Mouse (Mus musculus) stomach, embryonic 14.5 days (tissue): ENCODE measurements around the gene Got2. TPM values are rescaled to one million over a fixed set of nuclear protein-coding genes. Genes with fewer than 3 reads are reported as not detected.
A peak's percentile ranks its signal among the peaks of the same experiment; 100 is the strongest.

ENCODE experiments used
- ATAC-seq: fragments of 200-750 bp; cut with Nextera tagmentation; 2 replicates; pipeline ENCODE4 v1.8.0; 2017; ENCODE audit warnings: low read depth, moderate TSS enrichment; ENCODE audit not compliant: insufficient number of reproducible peaks, insufficient read depth, low FRiP score
- H3K27ac ChIP-seq: fragments of 300-500 bp; sonication (generic); 2 replicates; pipeline ENCODE4 v1.5.1; 2014; ENCODE audit warnings: mild to moderate bottlenecking, low read length, moderate library complexity, mixed read lengths
- H3K27me3 ChIP-seq: fragments of 300-500 bp; sonication (generic); 2 replicates; pipeline ENCODE4 v1.6.1; 2014; ENCODE audit warnings: low read length, control low read depth, mixed read lengths; ENCODE audit not compliant: control insufficient read depth, insufficient read depth
- H3K36me3 ChIP-seq: fragments of 300-500 bp; sonication (generic); 2 replicates; pipeline ENCODE4 v1.6.1; 2014; ENCODE audit warnings: mild to moderate bottlenecking, control low read depth, low read length, moderate library complexity, mixed read lengths; ENCODE audit not compliant: control insufficient read depth, insufficient read depth
- H3K4me1 ChIP-seq: fragments of 300-500 bp; sonication (generic); 2 replicates; pipeline ENCODE4 v1.6.1; 2014; ENCODE audit warnings: low read length, control low read depth, mixed read lengths; ENCODE audit not compliant: control insufficient read depth, insufficient read depth
- H3K4me2 ChIP-seq: fragments of 300-500 bp; sonication (generic); replicated peaks from 2 replicates; pipeline ENCODE4 v1.6.1; 2014; ENCODE audit warnings: low read depth, low read length, control low read depth
- H3K4me3 ChIP-seq: fragments of 300-500 bp; sonication (generic); 2 replicates; pipeline ENCODE4 v1.5.1; 2014; ENCODE audit warnings: low read depth, low read length, control low read depth
- H3K9ac ChIP-seq: fragments of 300-500 bp; sonication (generic); replicated peaks from 2 replicates; pipeline ENCODE4 v1.6.1; 2014; ENCODE audit warnings: low read depth, mild to moderate bottlenecking, control low read depth, low read length, moderate library complexity, mixed read lengths
- H3K9me3 ChIP-seq: fragments of 300-500 bp; sonication (generic); 2 replicates; pipeline ENCODE4 v1.6.1; 2016; ENCODE audit warnings: low read depth, low read length, control low read depth; ENCODE audit not compliant: control insufficient read depth
- WGBS: fragments of 180-500 bp; shearing (Covaris S2); extraction: QIAGEN DNeasy Blood & Tissue Kit; methylation state at CpG from one replicate; pipeline ENCODE4 v1.1.7; 2014; 5-methylcytosine and 5-hydroxymethylcytosine counted together
- polyA plus RNA-seq: library from polyadenylated mRNA; unstranded; fragments of >200 nt; fragmentation: Nextera tagmentation; extraction: Ambion mirVana; gene quantifications from 2 replicates; pipeline ENCODE4 v1.2.1, GENCODE M21; 2014

Got2 gene
- polyA plus RNA-seq, 1 experiment from 2014 or later: 73.0 TPM

GRCm38 (mm10) chr8:95853102-95853843 lies 35.1 kb downstream of the Got2 start, which contains the start of gene Slc38a7:
Gene Slc38a7, minus strand, starts transcription at chr8:95853539.
- Histone ChIP-seq H3K27me3 (no peaks in the 10 kb centered on the region), H3K9ac (peak within 1 kb of the TSS; percentile 46; the same call in 1 of the 2 replicates), H3K36me3 (no peaks in the 10 kb centered on the region), H3K4me3 (peak within 1 kb of the TSS; percentile 66), H3K9me3 (no peaks in the 10 kb centered on the region), H3K27ac (no peak within 1 kb of the TSS), H3K4me1 (peaks cover 6% of the 10 kb centered on the region; the same call in 1 of the 2 replicates), H3K4me2 (peak within 1 kb of the TSS; percentile 79)
- peak; percentile 95 for ATAC-seq
- WGBS: 14% methylated on average over 22 of the region's 22 CpGs

- Histone ChIP-seq H3K4me2 (peak overlapping the region; percentile 79), H3K4me3 (peak overlapping the region; percentile 66; the same call in 1 of the 2 replicates), H3K36me3 (no peaks in the 10 kb centered on the region), H3K9me3 (no peaks in the 10 kb centered on the region), H3K4me1 (peaks cover 6% of the 10 kb centered on the region; the same call in 1 of the 2 replicates), H3K27me3 (no peaks in the 10 kb centered on the region), H3K27ac (no peak overlapping the region), H3K9ac (peak overlapping the region; percentile 25; the same call in 1 of the 2 replicates)
- WGBS: 68% methylated on average over 4 of the region's 4 CpGs
- ATAC-seq: no peak
Measured at GRCm38 (mm10) chr8:95852290-95852689, 36.1 kb downstream of the Got2 start.

- peaks cover 6% of the 10 kb centered on the region; the same call in 1 of the 2 replicates for H3K4me1 ChIP-seq
- H3K27ac ChIP-seq: no peak overlapping the region
- peaks cover 6% of the 10 kb centered on the region; the same call in 1 of the 2 replicates for H3K36me3 ChIP-seq
- no peaks in the 10 kb centered on the region for H3K9me3 ChIP-seq
- no peak overlapping the region for H3K4me3 ChIP-seq
- no peak for ATAC-seq
- H3K27me3 ChIP-seq: no peaks in the 10 kb centered on the region
- WGBS: 94% methylated on average over 2 of the region's 2 CpGs
- H3K4me2 ChIP-seq: no peak overlapping the region
- no peak overlapping the region for H3K9ac ChIP-seq
Measured at GRCm38 (mm10) chr8:95850326-95850725, 38.0 kb downstream of the Got2 start.

- ATAC-seq: no peak
- Histone ChIP-seq H3K4me3 (no peak overlapping the region), H3K9me3 (no peaks in the 10 kb centered on the region), H3K4me2 (no peak overlapping the region), H3K9ac (no peak overlapping the region), H3K4me1 (peaks cover 6% of the 10 kb centered on the region; the same call in 1 of the 2 replicates), H3K27ac (no peak overlapping the region), H3K27me3 (no peaks in the 10 kb centered on the region), H3K36me3 (peaks cover 12% of the 10 kb centered on the region; the same call in 1 of the 2 replicates)
- WGBS: 90% methylated on average over 19 of the region's 19 CpGs
Measured at GRCm38 (mm10) chr8:95848734-95849464, 39.4 kb downstream of the Got2 start.

- ATAC-seq: no peak
- 83% methylated on average over 24 of the region's 24 CpGs for WGBS
- Histone ChIP-seq H3K4me2 (no peak overlapping the region), H3K27ac (no peak overlapping the region), H3K27me3 (no peaks in the 10 kb centered on the region), H3K4me3 (no peak overlapping the region), H3K9me3 (no peaks in the 10 kb centered on the region), H3K9ac (no peak overlapping the region), H3K36me3 (peaks cover 12% of the 10 kb centered on the region; the same call in 1 of the 2 replicates), H3K4me1 (peaks cover 6% of the 10 kb centered on the region; the same call in 1 of the 2 replicates)
Measured at GRCm38 (mm10) chr8:95848061-95848551, 40.2 kb downstream of the Got2 start.

- WGBS: 88% methylated on average over 7 of the region's 7 CpGs
- Histone ChIP-seq H3K4me1 (no peaks in the 10 kb centered on the region), H3K27me3 (no peaks in the 10 kb centered on the region), H3K27ac (no peak overlapping the region), H3K4me3 (no peak overlapping the region), H3K9me3 (no peaks in the 10 kb centered on the region), H3K9ac (no peak overlapping the region), H3K36me3 (peaks cover 12% of the 10 kb centered on the region; the same call in 1 of the 2 replicates), H3K4me2 (no peak overlapping the region)
- no peak for ATAC-seq
Measured at GRCm38 (mm10) chr8:95845026-95845425, 43.3 kb downstream of the Got2 start.

- no peaks in the 10 kb centered on the region for H3K4me1 ChIP-seq
- H3K9me3 ChIP-seq: no peaks in the 10 kb centered on the region
- peaks cover 12% of the 10 kb centered on the region; the same call in 1 of the 2 replicates for H3K36me3 ChIP-seq
- H3K27me3 ChIP-seq: no peaks in the 10 kb centered on the region
- H3K27ac ChIP-seq: no peak overlapping the region
- WGBS: 88% methylated on average over 6 of the region's 6 CpGs
- H3K4me3 ChIP-seq: no peak overlapping the region
- no peak for ATAC-seq
- no peak overlapping the region for H3K9ac ChIP-seq
- no peak overlapping the region for H3K4me2 ChIP-seq
Measured at GRCm38 (mm10) chr8:95843968-95844367, 44.4 kb downstream of the Got2 start.

- WGBS: 87% methylated on average over 15 of the region's 15 CpGs
- Histone ChIP-seq H3K27ac (no peak overlapping the region), H3K4me3 (no peak overlapping the region), H3K4me2 (no peak overlapping the region), H3K9ac (no peak overlapping the region), H3K36me3 (peaks cover 12% of the 10 kb centered on the region; the same call in 1 of the 2 replicates), H3K4me1 (no peaks in the 10 kb centered on the region), H3K9me3 (no peaks in the 10 kb centered on the region), H3K27me3 (no peaks in the 10 kb centered on the region)
- ATAC-seq: no peak
Measured at GRCm38 (mm10) chr8:95841436-95841835, 46.9 kb downstream of the Got2 start.
